Mouse (Mus musculus) layer of hippocampus, adult 8-10 months (tissue): Measurements from ENCODE around the gene Atp8b5. TPM values are rescaled to one million over a fixed set of nuclear protein-coding genes. Genes with fewer than 3 reads are reported as not detected.

Experiments
- DNase-seq, 2 experiments: peaks; one replicate each; pipeline ENCODE4 v3.0.0; 2022; ENCODE audit warnings: low spot score in 2 of 2
- total RNA-seq, 4 experiments: library from RNA; stranded (reverse); gene quantifications; 2 replicates each; pipeline ENCODE4 v1.2.4; 2022

Gene Atp8b5
- total RNA-seq, 4 experiments from 2014 or later = 0.14 to 0.59 (median 0.40) TPM

GRCm38 (mm10) chr4:43382155-43383020 is 115.4 kb downstream of the Atp8b5 start:
- DNase-seq = no peak

GRCm38 (mm10) chr4:43383246-43384082 is 116.5 kb downstream of the Atp8b5 start:
- DNase-seq = no peak

- DNase-seq = no peak
Measured at GRCm38 (mm10) chr4:43384083-43384460, 117.1 kb downstream of the Atp8b5 start.

GRCm38 (mm10) chr4:43384541-43384940 is 117.6 kb downstream of the Atp8b5 start:
- DNase-seq = no peak

GRCm38 (mm10) chr4:43386932-43387331 is 120.0 kb downstream of the Atp8b5 start:
- no peak for DNase-seq

- DNase-seq = no peak
Measured at GRCm38 (mm10) chr4:43389390-43389789, 122.4 kb downstream of the Atp8b5 start.

- no peak for DNase-seq
Measured at GRCm38 (mm10) chr4:43389845-43390440, 123.0 kb downstream of the Atp8b5 start.

GRCm38 (mm10) chr4:43391521-43392050 is 124.6 kb downstream of the Atp8b5 start:
- no peak for DNase-seq

- no peak for DNase-seq
Measured at GRCm38 (mm10) chr4:43394345-43394891, 127.5 kb downstream of the Atp8b5 start.

- no peak for DNase-seq
Measured at GRCm38 (mm10) chr4:43395147-43395546, 128.2 kb downstream of the Atp8b5 start.

- no peak for DNase-seq
Measured at GRCm38 (mm10) chr4:43395836-43396235, 128.9 kb downstream of the Atp8b5 start.

- no peak for DNase-seq
Measured at GRCm38 (mm10) chr4:43396381-43396780, 129.4 kb downstream of the Atp8b5 start.

GRCm38 (mm10) chr4:43398014-43398413 is 131.1 kb downstream of the Atp8b5 start:
- DNase-seq = no peak

GRCm38 (mm10) chr4:43398829-43399331 is 131.9 kb downstream of the Atp8b5 start:
- DNase-seq = no peak

- DNase-seq = no peak
Measured at GRCm38 (mm10) chr4:43399391-43400131, 132.6 kb downstream of the Atp8b5 start.

- no peak for DNase-seq
Measured at GRCm38 (mm10) chr4:43400976-43401375, 134.0 kb downstream of the Atp8b5 start.

- DNase-seq = no peak
Measured at GRCm38 (mm10) chr4:43401486-43401885, 134.5 kb downstream of the Atp8b5 start.

- DNase-seq = no peak
Measured at GRCm38 (mm10) chr4:43402212-43402611, 135.3 kb downstream of the Atp8b5 start.

- no peak for DNase-seq
Measured at GRCm38 (mm10) chr4:43404697-43405096, 137.7 kb downstream of the Atp8b5 start.
